Mouse (Mus musculus) olfactory bulb, adult 2 months (tissue): ENCODE results near the gene Mdga2.

Experiments used
- CTCF ChIP-seq: fragments of 200-500 bp; IDR thresholded peaks from 2 replicates; pipeline ENCODE4 v1.5.1; 2012; ENCODE audit warnings: low read depth, mild to moderate bottlenecking, low read length, moderate library complexity; ENCODE audit not compliant: insufficient read depth
- POLR2A ChIP-seq: fragments of 200-500 bp; IDR thresholded peaks from 2 replicates; pipeline ENCODE4 v1.6.1; 2012; ENCODE audit warnings: mild to moderate bottlenecking, low read depth, low read length, moderate library complexity; ENCODE audit not compliant: insufficient read depth

DNA sequence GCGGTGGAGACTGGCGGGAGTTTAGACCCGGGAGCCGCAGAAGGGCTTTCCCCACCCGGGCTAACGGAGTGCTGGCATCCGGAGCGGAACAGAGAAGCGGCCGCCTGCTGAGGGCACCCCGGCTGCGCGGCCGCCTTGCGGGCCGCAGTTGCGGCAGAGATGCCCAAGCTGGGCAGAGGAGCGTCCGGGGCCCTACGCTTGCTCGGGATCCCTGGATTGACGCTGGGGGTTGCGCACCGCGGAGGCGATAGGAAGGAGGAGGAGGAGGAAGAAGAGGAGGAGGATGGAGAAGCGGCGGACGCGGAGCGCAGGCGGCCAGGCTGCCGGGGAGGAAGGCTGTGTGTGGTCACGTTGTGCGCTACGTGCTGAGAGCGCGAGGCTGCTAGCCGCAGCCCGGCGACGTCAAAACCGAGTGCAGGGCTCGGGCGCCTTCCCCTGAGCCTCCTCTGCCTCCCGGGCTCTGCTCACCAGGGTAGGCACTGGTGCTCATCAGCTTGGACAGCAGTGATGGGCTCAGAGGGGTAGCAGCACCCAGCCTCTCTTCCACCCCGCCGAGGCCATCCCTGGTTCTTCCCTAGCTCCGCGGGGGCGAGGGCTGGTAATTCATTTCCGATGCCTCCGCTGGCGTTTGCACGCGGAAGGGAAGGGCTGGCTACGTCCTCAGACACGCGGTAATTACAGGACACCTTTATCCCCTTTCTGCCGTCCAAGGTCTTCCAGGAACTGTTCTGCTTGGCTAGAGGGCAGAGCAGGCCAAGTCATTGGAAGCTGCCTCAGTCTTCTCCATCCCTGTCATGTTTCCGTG is at the start of gene Mdga2:
- TF ChIP-seq POLR2A (peak; percentile 44; the same call in 1 of the 2 replicates), CTCF (no peak)
